Mouse (Mus musculus) cerebellum, adult 11-12 months (tissue): ENCODE measurements around the gene Alox15.
A peak's percentile ranks its signal among the peaks of the same experiment; 100 is the strongest.
"Not testable (repeated sequence)": the region's sequence is repeated elsewhere in the genome, so short reads cannot be mapped to it uniquely, and the experiment has no call there.

ENCODE experiments used
- DNase-seq: peaks from one replicate; pipeline ENCODE4 v3.0.0; 2022

Gene Alox15

GRCm38 (mm10) chr11:70351868-70352267 lies at the start of gene Alox15:
TSS of gene Alox15 (minus strand) at chr11:70352031.
- DNase-seq, result no peak

DNA sequence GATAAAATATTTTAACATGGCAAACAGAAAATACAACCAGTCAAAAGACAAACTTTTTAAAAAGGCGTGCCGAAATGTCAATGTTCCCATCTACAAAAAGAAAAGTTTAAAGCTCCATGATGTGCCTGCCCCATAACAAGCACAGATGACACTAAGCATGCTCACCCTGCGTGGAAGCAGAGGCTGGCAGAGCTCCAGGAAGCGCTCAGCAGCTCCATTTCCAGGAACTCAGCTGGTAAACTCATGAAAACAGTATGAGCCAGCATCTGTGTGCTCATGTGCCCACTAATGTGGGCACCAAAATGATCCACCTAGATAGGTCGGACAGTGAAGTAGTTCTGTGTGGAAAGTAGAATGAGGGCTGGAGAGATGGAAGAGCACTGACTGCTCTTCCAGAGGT lies 37.6 kb upstream of the Alox15 start:
- no peak for DNase-seq

GRCm38 (mm10) chr11:70387436-70387835 lies 35.6 kb upstream of the Alox15 start:
- DNase-seq, result no peak

- DNase-seq, result no peak
Measured at GRCm38 (mm10) chr11:70384136-70384535, 32.3 kb upstream of the Alox15 start.

- no peak for DNase-seq
Measured at GRCm38 (mm10) chr11:70381330-70381729, 29.5 kb upstream of the Alox15 start.

GRCm38 (mm10) chr11:70380478-70381005 lies 28.7 kb upstream of the Alox15 start:
- no peak for DNase-seq

- DNase-seq, result no peak
Measured at GRCm38 (mm10) chr11:70376054-70376453, 24.2 kb upstream of the Alox15 start.

- no peak for DNase-seq
Measured at GRCm38 (mm10) chr11:70374302-70374701, 22.5 kb upstream of the Alox15 start.

DNA sequence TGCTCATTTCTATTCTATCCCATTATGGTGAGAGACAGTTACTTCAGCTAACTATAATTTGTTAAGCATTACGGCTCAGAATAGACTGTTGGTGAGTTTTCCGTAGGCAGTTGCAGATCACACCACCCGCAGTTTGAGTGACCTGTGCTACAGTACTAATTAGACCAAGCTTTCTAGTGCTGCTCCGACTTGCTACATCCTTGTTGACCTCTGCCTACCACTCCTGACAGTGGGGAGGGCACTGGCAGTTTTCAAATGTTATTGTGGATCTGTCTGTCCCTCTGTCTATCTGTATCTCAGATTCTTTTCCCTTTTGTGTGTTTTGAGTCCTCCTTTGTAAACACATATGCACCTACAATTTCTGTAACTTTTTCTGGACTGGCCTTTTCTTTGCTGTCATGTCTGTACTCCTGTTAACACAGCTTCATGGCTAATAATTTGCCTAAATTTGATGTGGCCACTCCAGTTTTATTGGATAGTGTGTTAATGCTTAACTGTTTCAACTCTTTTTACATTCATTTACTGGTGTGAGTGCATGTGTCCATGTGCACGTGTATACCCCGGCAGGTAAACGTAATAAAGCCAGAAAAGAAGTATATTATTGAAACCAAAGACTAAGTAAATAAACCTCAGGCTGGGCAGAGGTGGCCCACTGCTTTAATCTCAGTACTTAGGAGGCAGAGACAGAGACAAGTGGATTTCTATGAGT lies 21.2 kb upstream of the Alox15 start:
- DNase-seq, result no peak

- no peak for DNase-seq
Measured at GRCm38 (mm10) chr11:70372396-70372795, 20.6 kb upstream of the Alox15 start.

DNA sequence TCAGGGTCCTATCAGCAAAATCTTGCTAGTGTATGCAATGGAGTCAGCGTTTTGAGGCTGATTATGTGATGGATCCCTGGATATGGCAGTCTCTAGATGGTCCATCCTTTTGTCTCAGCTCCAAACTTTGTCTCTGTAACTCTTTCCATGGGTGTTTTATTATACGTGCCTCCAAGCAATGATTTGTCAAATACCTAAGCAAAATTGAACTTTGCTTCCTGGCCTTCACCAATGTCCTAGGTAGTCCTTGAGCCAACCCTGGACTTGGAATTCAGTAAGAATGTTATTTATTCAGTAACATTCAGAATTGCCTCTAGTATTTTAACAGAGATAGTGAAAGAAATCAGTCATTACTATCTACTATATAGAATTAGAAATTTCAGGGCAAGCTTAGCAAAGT lies 16.8 kb upstream of the Alox15 start:
- DNase-seq, result not testable (repeated sequence)

DNA sequence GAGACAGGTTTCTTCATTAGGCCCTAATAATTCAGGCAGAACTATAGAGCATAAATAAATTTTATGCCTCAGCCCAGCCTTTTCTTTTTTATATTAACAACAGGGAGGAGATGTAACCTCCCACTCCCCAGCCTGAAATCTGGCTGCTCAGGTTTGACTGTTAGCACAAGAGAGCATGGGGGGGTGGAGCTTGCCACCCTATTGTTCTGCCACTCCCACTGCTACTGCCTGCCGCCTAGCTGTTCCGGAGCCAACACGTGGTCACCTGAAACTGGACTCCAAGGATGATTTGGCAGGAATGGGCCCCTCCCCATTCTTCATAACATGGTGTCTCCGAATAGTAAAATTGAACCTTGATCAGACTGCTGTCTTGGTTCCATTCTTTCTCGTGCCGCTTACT lies 15.9 kb upstream of the Alox15 start:
- not testable (repeated sequence) for DNase-seq

DNA sequence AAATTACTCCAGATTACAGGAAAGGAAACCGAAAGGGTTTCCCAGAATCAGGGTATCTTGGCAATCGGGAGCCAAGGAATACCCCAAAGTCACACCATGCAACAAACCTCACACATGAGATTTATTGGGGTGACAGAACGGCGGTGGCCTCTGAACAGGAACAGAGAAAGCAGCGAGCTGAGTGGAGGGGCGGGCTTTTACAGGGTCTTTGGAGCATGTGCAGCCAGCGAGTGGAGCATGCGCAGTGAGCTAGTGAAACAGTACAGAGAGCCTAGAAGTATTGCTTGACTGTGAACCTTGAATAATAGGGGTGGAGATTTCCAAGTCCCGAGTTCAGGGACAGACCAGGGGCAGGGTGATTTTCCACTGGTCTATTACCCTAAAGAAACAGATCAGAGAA lies 3.2 kb downstream of the Alox15 start:
- DNase-seq, result no peak

DNA sequence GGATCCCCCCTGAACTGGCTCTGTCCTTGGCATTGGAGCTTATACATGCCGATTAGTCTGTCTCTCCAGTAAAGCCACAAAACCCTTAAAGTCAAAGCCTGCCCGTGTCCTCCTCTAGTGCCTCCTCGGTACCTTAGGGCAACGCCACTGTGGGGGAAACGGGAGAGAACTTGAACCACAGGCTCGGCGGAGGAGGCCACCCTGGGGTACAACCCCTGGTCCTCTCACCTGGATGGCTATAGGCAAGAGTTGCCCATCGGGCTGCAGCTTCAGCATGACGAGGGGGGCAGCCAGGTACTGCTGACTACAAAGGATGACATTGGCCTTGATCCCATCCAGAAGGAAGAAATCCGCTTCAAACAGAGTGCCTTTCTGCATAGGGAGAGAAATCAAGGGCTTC lies 4.0 kb downstream of the Alox15 start:
- DNase-seq, result no peak

DNA sequence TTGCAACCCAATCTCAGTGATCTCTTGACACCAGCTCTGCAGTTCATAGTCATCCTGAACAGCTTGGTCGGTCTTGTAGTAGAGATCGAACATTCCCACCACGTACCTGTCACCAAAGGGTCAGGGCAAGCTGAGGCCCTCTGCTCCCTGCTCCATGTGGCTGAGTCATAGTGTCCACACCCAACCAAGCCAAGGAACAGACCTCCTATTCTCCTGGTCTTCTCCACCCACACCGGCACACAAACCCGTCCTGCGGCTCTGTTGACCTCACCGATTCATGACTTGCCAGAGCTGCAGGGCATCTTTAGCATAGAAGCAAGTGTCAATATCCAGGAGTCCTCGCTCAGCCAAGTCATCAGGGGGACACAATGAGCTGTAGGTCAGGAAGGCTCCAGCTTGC lies 6.3 kb downstream of the Alox15 start:
- DNase-seq, result no peak

- no peak for DNase-seq
Measured at GRCm38 (mm10) chr11:70345061-70345460, 6.8 kb downstream of the Alox15 start.

DNA sequence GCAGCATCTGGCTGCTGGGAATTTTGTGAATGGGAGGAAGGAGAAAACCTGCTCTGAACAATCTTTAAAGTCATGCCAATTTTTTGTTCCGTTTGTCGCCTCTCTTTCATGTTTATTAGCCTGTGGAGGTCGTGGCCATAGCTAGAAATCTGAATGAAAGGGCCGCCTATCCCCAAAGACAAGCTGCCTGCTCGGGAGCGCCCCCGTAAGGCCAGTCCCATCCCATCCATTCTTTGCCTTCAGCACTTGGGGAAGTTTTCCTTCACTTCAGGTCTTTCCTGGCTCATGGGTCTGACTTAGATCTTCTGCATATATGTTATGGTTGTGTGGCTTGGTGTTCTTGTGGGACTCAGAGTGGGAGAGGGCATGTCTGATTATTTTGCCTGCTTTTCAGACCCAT lies 12.3 kb downstream of the Alox15 start:
- DNase-seq, result no peak

GRCm38 (mm10) chr11:70334477-70334876 lies 17.4 kb downstream of the Alox15 start:
- DNase-seq, result no peak

- DNase-seq, result no peak
Measured at GRCm38 (mm10) chr11:70324726-70325125, 27.1 kb downstream of the Alox15 start.

GRCm38 (mm10) chr11:70322528-70322927 lies 29.3 kb downstream of the Alox15 start, which contains the start of gene Alox12e:
TSS of gene Alox12e (minus strand) at chr11:70322628.
- no peak for DNase-seq

DNA sequence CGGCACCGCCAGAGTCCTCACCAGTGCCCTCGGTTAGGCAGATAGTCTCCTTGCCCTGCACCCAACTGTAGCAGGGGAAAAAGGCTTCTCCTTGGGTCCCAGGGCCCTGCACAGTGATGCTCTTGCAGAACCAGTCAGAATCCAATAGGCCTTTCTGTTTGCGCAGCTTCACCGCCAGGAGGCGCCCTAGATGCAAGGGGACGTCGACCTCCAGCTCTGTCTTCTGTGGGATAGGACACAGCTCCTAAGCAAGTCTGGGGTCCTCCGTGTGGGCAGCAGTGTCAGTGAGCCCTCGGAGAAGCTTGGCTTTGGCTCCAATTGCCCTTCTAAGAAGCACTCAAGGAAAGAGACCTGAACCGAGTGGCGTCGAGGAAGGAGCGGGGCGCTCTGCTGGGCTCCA lies 30.2 kb downstream of the Alox15 start:
- DNase-seq, result no peak

DNA sequence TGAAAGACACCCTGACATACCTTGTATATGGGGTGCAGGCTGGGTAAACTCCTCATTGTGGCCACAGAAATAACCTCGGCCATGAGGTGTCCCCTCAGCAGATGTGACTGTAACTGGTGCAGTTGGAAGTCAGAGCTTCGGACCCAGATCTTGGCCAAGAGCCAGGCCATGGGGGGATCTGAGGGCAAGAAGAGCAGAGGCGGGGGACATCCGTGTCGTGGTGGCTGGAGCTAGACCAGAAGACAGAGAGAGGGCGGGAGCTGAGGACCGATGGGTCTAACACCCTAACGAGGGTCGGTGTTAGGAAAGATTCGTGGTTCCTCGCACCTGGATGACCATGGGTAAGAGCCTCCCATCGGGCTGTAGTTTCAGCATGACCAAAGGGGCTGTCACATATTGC lies 32.2 kb downstream of the Alox15 start:
- DNase-seq, result no peak

GRCm38 (mm10) chr11:70313833-70314232 lies 38.0 kb downstream of the Alox15 start:
- no peak for DNase-seq

- peak; percentile 15 for DNase-seq
Measured at GRCm38 (mm10) chr11:70309341-70309740, 42.5 kb downstream of the Alox15 start.

DNA sequence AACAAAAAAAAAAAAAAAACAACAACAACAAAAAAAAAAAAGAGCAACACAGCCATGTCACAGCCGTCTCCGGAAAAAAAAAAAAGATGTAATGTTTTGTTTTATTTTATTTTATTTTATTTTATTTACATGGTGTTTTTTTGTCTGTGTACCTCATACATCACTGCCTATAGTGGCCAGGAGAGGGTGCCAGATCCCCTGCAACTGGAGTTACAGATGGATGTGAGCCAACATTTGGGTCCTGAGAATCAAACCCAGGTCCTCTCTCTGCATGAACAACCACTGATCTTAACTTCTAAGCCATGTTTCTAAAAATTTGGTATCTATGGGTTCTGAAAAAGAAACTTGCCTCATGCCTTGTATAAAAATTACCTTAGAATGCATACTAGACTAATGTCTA lies 43.5 kb downstream of the Alox15 start:
- no peak for DNase-seq
